Mouse (Mus musculus): ENCODE results near the gene D430041D05Rik.

The D430041D05Rik gene

DNA sequence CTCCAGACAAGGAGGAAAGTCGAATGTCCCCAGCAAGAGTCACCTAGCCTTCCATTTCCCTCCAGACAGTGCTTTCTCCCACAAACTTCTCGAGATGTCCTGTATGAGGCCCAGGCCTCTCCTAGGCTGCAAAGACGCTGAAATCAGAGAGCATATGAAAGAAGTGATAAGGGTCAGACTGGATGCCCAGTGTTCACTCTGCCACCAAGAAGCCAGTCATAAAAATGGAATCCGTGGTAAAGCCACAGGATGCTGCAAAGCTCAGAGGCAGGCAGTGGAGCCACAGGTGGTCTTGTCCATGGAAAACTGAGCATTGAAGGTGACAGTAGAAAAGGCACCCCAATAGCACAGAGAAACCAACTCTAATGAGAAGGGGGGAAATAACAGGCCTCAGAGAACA lies 2.9 kb downstream of the D430041D05Rik start:
- no peak for DNase-seq

DNA sequence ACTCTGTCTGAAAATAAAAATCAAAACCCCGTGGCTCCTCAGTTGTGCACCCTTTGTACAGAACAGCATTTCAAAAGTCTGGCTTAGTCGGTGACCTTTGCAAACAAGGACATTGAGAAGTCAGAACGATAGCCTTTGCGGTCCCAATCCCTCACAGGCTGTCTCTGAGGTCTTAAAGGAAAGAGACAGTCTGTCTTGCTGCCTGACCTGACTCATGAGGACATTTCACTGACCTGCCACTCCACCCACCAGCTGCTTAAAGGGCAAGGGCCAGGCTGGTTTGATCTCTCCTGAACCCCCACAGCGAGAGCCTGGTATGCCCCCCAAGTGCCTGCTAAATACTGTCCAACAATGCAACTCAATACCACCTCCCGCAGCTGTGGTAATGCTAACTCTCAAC lies 6.8 kb downstream of the D430041D05Rik start:
- no peak for DNase-seq

DNA sequence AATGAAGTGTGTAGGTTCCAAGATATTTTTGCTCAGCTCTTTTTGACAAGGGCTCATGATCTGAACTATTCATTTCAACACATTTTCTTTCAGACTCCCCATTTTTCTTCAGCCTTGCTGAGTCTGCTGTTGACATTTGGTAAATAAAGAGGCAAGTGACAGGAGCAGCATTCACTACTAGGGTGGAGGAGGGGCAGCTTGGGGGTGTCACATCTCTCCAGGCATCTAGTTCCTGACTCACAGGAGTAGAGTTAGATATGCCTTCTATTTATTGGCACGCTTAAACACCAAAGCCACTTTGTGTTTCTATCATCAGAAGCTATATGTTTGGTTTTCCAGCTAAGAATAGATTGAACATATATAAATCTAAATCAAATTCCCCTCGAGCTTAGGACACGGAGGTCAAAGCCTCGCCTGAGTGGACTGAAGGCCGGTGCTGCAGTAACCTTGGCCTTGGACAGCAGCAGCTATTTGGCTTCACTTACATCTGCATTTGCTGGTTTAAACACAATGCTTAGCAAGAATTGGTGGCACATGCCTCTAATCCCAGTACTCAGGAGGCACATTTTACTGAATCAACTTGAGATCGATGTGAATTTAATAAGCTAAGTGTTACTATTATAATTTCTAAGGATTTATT lies 12.0 kb downstream of the D430041D05Rik start:
- DNase-seq, result no peak

DNA sequence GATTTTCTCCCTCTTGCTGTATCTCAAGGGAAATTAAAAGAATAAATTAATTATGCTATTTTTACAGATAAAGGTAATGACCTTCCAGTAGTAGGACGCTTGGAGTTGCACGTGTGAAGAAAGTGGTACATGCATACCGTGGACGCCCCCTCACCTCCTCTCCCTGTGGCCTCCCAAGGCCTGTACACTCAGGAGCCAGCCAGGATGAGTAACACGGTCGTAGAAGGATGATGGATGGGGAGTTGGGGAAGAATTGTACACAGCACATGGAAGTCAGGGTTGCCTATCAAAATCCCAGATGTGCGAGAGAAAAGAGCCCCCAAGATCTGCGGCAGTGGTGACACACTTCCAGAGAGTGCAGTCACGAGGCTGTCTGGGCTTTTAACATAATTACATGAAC lies 14.9 kb downstream of the D430041D05Rik start:
- no peak for DNase-seq

DNA sequence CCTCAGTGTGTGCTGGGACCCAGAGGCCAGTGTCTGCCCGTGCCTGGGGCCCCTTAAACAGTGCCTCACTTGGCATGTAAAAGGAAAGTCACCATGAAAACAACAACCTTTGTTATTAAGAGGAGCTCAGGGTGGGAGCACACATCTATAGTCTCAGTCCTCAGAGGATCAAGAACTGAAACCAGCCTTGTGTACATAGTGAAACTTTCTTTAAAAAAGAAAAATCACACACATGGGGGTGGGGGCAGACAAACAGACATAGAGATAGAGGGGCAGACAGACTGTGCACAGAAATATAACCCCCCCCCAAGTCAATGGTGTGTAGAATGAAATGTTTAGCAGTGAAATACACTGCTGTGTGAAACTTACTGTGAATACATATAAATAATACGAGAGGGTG lies 16.0 kb downstream of the D430041D05Rik start:
- no peak for DNase-seq

DNA sequence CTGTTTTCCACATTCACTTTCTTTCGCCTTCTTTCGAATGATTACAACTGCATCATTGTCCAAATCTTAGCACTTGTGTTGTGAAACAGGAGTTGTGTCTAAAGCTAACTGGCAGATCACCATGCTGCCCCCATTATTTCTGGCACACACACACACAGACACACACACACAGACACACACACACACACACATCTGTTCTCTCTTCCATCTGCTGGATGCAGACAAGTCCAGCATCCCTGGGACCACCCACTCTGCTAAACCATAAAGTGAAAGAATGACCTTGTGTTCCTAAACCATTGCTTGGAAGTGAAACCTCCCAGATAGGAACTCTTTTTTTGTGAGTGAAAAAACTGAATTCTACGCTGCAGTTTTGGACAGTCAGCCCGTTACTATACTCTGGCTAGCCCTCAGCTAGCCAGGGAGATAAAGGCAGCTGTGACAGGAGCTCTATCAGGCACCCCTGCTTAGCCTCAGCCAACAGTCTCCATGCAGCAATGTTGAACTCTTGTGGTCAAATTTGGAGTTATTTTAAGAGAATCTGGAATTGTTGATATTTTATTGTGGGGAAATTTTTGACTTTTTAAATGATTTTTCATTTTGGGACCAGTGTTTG lies 18.0 kb downstream of the D430041D05Rik start:
- no peak for DNase-seq

DNA sequence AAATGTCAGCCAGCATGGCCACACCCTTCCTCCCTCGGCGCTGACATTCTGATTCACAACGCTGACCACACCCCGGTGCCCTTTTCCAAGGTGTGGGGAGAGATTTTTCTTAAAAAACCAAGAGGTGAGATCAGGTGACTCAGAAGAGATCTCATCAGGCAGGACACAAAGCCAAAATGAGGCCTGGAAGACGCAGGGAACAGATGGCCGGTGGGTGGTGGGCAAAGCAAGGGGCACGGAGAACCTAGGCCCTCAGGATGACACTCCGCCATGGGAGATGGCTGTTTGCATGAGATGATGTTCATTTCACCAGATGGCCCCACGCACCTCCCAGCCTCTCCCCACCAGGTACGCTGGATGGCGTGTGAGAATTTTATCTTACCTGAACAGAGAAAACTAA lies 21.6 kb downstream of the D430041D05Rik start:
- no peak for DNase-seq

DNA sequence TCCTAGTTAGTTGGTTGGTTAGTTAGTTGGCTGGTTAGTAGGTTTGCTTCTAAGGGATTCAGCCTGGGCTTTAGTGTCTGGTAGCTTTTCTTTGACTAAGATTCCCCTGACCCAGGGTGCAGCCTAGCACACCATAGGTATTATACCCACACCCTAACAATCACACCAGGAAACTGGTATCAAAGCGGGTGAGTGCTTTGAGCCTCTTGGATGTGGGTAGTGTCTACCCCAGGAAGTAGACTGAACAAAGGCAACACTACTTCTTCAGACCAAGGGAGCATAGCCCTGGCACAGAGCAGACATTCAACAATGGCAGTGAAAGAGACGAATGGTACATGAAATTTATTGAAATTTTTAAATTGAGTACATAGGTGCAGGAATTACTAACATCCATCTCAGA lies 24.9 kb downstream of the D430041D05Rik start:
- no peak for DNase-seq

DNA sequence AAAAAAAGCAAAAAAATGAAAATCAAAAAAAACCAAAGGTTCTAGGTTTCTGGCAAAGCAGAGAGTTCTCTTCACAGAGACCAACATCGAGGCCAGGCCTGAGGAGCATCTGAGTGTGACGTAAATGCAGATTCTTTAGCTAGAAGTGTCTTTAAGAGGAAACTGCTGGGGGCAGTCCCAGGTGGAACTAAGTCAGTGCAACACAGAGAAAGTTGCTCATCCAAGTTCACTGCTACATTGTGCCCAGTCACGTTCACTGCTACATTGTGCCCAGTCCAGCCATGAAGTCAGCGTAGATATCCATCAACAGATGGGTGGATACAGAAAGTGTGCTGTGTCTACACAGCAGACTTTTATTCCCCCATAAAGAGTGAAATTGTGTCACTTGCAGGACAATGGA lies 27.2 kb downstream of the D430041D05Rik start:
- no peak for DNase-seq

DNA sequence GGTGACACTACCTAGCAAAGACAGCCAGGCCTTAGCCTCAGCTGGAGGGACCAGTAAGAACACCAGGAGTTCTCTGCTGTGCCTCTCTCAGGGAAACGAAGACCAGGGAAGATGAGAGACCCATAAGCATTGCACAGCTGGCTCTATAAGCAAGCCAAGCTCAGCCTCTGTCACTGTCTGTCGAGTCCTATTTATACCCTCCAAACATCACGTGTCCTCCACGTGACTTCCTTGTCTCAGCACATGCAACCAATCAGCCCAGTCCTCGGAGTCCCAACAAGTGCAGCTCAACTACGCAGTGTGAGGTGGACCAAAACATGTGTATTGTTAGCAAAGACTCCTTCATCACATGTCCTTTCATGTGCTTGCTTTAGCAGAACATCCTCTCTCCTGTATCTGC lies 28.0 kb downstream of the D430041D05Rik start:
- DNase-seq, result no peak

DNA sequence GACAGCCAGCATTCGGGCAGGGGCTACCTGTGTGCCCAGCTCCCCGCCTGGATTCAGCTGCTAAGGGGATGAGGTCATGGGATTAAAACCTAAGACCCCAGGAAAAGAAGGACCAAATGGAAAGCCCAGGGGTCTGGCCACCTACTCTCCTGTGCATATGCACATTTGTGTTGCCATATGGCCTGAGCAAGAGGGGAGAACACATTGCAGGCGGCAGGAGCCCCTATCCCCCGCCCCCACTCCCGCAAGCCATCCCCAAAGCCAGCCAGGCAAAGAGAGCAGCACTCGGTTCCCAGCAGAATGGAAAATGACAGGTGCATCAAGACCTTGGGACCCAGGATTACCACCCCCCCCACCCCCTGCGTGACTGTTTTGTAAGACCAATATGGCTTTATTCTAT lies 31.5 kb downstream of the D430041D05Rik start:
- DNase-seq, result no peak

DNA sequence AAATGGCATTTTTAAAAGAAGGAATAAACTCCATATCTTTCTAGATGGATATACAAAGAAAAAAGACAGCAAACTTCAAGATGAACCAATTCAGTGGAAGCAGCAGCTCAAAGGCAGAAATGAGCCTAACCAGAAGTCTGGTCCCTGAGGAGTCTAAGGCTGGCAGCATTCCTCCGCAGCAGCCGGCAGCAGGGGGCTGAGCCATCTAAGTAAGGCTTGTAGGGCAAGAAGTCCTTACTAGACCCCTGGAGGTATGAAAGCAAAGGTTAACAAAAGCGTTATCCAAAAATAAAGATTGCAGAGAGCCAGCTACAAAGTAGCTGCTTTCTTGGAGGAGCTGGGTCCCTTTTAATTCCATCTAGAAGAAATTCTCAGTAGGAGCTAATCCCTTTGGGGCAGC lies 32.0 kb downstream of the D430041D05Rik start:
- no peak for DNase-seq

DNA sequence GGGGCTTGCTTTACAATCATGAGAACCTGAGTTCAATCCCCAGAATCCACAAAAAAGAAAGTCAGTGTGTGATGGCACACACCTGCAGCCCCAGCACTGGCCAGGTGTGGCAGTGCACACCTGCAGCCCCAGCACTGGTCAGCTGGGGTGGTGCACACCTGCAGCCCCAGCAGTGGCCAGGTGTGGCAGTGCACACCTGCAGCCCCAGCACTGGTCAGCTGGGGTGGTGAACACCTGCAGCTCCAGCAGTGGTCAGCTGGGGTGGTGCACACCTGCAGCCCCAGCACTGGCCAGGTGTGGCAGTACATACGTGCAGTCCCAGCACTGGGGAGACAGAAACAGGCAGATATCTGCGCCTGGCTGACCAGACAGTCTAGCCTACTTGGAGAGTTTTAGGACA lies 32.8 kb downstream of the D430041D05Rik start:
- peak; percentile 46 to 60 for DNase-seq

DNA sequence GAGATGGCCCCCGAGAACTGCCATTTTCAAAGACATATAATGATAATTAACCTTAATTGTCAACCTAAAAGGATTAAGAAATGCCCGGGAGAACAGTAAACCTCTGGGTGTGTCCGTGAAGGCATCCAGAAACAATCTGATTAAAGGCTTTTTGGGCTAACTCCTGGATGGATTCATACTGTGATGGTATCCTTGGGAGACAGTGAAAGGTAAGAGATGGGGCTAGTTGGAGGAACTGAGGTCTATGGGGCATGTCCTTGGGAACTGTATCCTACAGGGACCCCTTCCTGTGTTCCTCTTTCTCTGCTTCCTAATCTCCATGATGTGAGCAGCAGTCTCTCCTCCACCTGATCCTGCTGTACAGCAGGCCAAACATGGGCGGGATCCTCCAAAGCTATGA lies 38.7 kb downstream of the D430041D05Rik start:
- no peak for DNase-seq

DNA sequence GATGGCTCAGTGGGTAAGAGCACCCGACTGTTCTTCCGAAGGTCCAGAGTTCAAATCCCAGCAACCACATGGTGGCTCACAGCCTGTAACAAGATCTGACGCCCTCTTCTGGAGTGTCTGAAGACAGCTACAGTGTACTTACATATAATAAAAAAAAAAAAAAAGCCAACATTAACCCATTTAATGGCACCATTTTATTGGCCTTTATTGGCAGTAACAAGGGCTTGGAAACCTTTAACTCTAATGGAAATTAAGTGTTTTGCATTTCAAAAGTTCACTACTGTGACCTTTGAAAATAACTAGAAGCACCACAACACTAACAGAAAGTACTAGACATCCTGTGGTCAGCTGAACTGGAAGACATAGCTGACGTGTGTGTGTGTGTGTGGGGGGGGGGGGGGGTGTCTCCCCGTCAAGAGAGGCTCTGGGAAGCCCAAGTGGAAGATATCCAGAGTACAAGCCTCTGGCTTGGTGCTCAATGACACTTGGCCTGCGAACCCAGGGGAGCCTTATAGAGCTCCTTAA lies 39.1 kb downstream of the D430041D05Rik start:
- DNase-seq, result no peak

DNA sequence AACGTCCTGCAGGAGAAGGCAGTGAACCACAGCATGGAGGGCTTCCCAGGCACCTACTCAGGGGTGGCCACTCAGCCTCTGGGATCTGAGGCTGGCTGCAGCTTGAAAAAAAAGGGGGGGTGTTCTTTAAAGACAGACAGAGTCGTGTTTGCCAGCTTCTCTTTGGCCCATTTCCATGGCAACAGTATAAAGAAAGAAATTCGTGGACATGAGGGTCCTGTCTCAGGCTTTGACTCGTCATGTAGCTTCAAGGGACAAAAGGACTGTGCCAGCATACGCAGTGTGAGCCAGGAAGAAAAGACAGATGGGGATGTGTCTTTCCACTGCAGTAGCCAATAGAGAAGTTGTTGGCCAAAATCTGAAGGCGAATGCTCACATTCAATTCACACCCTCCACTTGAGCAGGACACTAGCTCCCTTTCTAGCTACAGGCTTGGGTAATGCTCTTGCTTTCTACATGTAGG lies 42.9 kb downstream of the D430041D05Rik start:
- peak; percentile 9 to 17 for DNase-seq

DNA sequence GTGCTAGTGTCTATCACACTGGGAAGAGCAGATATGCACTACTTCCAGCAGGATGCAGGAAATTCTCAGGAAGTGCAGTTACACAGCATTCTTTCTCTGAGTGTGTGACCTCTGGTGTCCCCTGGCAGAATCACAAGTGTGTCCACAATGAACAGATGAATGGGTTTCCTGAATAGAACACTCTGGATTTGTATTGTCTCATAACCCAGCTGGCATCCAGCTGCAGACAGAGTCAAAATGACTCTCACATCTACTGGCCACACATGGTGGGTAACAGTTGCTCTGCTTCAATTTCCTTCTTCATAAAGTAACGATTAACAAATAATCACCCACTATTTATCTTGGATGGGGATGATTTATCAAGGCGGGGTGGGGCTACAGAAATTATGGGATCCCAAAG lies 43.5 kb downstream of the D430041D05Rik start:
- DNase-seq, result peak; percentile 69 to 72

DNA sequence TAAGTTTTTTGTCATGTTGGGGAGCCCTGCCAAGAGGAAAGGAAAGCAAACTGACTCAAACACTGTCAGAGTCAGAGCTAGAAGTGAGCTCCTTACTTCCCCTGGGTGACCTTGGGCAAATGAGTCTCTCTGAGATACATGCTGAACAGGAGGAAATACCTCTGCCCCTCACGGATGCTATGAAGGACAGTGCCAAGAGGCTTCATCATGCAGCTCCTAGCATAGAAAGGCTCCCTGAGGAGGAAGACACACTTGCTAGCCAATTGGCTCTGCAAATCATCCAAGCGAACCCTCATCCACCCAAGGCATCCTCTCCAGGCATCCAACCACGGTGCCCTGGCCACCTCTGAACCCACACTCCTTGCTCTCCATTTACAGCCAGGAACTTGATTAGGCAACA lies 51.5 kb downstream of the D430041D05Rik start:
- no peak for DNase-seq

DNA sequence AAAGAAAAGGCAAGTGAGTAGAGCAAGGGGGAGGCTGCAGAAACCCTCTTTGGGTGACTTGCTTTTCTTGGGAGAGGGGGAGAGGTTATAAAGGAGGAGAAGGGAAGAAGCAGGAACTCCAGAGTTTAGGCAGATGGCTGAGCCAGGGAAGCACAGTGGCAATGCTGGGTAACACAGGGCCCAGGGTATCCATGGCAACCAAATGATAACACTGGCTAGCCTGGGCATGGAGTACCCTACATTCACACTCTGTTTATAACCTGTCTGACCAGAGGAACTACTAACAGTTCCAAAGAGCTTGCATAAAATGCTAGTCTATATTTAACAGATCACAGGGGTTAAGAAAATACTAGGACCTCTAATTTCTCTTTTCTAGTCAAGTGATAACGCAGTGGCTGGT lies 51.9 kb downstream of the D430041D05Rik start:
- no peak for DNase-seq

DNA sequence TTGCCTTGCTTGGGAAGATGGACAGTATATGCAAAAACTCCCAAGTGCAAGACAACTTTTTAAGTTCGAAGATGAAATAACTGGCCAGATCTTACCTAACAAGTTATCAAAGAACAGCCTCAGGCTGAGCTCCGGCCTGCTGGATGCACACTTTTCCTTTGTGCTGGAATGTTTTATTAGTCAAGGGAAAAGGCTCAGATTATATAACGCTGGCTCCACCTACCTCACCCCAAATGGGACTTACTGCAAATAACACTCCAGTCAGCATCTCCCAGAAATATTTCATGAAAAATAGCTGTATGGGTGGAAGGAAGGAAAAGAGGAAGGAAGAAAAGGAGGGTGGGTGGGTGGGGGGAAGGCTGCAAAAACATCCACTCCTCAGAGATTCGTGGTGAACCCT lies 54.3 kb downstream of the D430041D05Rik start:
- DNase-seq, result no peak

DNA sequence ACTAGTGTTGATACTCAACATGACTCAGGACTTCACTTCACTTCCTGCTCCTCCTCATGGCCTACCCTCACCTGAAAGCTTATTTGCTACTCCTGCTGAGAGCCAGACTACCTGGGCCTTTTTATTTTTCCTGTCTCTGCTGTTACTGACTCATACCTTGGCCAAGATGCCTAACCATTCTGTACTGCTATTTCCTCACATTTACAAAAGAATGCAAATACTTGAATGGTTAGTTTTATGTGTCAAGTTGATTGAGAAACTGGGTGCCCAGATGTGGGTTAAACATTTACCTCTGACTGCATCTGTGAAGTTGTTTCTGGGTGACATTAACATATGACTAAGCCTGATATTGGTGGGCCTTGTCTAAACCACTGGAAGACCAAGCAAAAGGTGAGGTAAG lies 56.7 kb downstream of the D430041D05Rik start:
- no peak for DNase-seq

DNA sequence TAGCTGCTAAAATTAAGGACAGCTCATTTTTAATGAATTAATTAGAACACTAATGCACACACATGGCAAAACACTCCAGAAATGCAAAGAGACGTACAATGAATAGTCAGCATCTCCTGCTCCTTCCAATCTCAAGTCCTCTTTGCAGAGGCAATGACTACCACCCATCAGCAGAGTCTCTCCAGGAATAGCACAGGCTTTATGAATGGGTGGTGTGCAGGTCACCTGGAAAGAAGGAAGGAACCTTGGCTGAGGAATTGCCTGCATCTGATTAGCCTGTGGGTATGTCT lies 58.7 kb downstream of the D430041D05Rik start:
- no peak for DNase-seq

DNA sequence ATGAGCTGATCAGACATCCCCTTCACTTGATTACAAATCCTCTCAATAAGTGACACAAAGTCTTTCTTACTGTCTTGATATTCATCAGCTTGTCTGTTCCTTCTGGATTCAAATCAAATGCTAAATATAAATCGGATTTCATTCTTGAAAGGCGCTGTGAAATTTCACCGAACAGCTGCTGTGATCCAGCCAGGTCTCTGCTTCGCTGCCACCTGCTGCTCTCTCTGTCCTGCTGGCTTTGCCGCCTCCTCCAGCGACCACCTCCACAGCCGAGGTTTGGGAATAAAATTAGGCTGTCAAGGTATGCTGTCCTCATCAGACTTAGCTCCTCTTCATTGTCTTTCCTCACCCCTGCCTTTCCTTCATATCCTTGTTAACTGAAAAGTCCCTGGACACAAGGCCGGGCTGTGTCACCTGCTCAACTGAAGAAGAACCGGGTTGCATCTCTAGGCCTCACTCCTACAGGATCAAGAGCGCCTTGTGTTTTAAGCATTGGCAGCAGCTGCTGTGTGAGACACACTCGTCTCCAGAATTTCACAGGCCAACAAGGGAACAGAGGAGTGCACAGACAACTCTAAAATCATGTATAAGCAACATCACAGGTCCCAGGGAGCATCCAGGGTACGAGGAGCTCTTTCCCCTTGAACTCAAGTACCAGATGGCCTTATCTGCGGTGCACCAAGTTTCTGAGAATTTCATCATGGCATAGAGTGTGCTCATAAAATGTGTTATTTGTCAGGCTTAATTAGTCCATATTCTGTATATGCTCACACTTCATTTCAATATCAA lies 59.2 kb downstream of the D430041D05Rik start:
- DNase-seq, result no peak

DNA sequence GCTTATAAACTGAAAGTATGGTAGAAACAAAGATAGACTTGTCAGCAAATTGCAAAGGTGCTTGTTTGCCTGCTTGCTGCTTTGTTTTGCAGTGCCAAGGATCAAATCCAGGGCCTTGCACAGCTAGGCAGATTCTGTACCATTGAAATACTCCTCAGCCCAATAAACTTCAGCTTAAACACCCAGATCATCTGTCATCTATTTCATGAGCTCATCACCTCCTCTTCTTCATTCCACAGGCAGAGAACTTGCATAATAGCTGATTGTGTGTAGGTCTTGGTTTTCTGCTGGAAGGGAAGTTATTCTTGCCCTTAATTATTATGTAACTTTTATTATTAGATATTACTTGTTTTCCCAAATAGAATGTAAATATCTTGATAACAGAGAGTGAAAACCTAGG lies 73.2 kb downstream of the D430041D05Rik start:
- no peak for DNase-seq
